Mouse (Mus musculus) intestine, embryonic 16.5 days (tissue): ENCODE measurements around the gene Klhdc1. TPM values are rescaled to one million over a fixed set of nuclear protein-coding genes. Genes with fewer than 3 reads are reported as not detected.

ENCODE experiments used
- ATAC-seq: fragments of 200-750 bp; cut with Nextera tagmentation; 2 replicates; pipeline ENCODE4 v1.8.0; 2017; ENCODE audit warnings: moderate TSS enrichment, moderate library complexity
- H3K27ac ChIP-seq: fragments of 300-500 bp; sonication (generic); 2 replicates; pipeline ENCODE4 v1.5.1; 2014; ENCODE audit warnings: mild to moderate bottlenecking, low read length
- H3K27me3 ChIP-seq: fragments of 300-500 bp; sonication (generic); replicated peaks from 2 replicates; pipeline ENCODE4 v1.6.1; 2014; ENCODE audit warnings: low read length, control low read depth, mixed read lengths; ENCODE audit not compliant: control insufficient read depth, insufficient read depth
- H3K36me3 ChIP-seq: fragments of 300-500 bp; sonication (generic); 2 replicates; pipeline ENCODE4 v1.6.1; 2014; ENCODE audit warnings: low read length, control low read depth; ENCODE audit not compliant: control insufficient read depth, insufficient read depth
- H3K4me1 ChIP-seq: fragments of 300-500 bp; sonication (generic); 2 replicates; pipeline ENCODE4 v1.6.1; 2014; ENCODE audit warnings: low read length, control low read depth, mixed read lengths; ENCODE audit not compliant: control insufficient read depth, insufficient read depth
- H3K4me2 ChIP-seq: fragments of 300-500 bp; sonication (generic); 2 replicates; pipeline ENCODE4 v1.6.1; 2014; ENCODE audit warnings: low read depth, low read length, control low read depth
- H3K4me3 ChIP-seq: fragments of 300-500 bp; sonication (generic); 2 replicates; pipeline ENCODE4 v1.5.1; 2014; ENCODE audit warnings: mild to moderate bottlenecking, low read length
- H3K9ac ChIP-seq: fragments of 300-500 bp; sonication (generic); 2 replicates; pipeline ENCODE4 v1.6.1; 2014; ENCODE audit warnings: low read depth, low read length
- H3K9me3 ChIP-seq: fragments of 300-500 bp; sonication (generic); 2 replicates; pipeline ENCODE4 v1.6.1; 2016; ENCODE audit warnings: low read length, control low read depth; ENCODE audit not compliant: control insufficient read depth
- WGBS: fragments of 180-500 bp; shearing (Covaris S2); extraction: QIAGEN DNeasy Blood & Tissue Kit; methylation state at CpG from one replicate; pipeline ENCODE4 v1.1.7; 2014; 5-methylcytosine and 5-hydroxymethylcytosine counted together
- polyA plus RNA-seq: library from polyadenylated mRNA; unstranded; fragments of >200 nt; fragmentation: Nextera tagmentation; extraction: Ambion mirVana; gene quantifications from 2 replicates; pipeline ENCODE4 v1.2.1, GENCODE M21; 2015

Klhdc1 gene
- polyA plus RNA-seq, 1 experiment from 2014 or later, result 5.2 TPM

DNA sequence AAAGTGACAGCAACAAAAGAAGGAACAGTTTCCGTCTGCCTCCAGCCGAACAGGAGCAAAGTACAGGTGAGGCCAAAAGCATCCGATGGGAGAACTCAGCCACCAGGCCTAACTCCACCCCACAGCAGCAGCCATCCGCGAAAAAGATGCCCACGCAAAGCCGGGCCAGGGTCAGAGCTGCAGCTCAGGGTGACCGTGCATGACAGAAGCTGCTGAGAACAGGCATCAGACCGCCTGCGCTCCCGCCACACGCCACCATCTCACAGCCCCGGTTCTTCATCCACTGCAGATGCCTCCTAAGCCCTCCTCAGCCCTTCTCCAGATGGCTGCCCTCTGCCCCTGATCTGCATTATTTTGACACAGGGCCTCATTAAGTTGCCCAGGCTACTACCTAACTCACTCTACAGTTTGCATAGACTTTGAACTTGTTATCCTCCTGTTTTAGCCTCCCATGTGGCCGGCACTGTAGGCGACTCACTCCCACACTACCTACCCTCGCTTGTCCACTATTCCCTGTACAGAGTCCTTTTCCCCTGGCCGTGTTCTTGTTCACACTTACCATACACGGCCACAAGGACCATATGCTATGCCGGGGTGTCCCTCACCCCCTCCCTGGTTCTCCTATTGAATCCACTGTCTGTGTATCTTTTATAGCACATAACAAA, 20.2 kb upstream of the Klhdc1 start:
- H3K36me3 ChIP-seq, result peaks cover 11% of the 10 kb centered on the region
- no peak overlapping the region for H3K9ac ChIP-seq
- no peak overlapping the region for H3K27ac ChIP-seq
- H3K4me2 ChIP-seq, result no peak overlapping the region
- H3K27me3 ChIP-seq, result no peaks in the 10 kb centered on the region
- no peaks in the 10 kb centered on the region for H3K4me1 ChIP-seq
- no peak; the same call in 1 of the 2 replicates for ATAC-seq
- 91% methylated on average over 19 of the region's 19 CpGs for WGBS
- no peaks in the 10 kb centered on the region for H3K9me3 ChIP-seq
- H3K4me3 ChIP-seq, result no peak overlapping the region

DNA sequence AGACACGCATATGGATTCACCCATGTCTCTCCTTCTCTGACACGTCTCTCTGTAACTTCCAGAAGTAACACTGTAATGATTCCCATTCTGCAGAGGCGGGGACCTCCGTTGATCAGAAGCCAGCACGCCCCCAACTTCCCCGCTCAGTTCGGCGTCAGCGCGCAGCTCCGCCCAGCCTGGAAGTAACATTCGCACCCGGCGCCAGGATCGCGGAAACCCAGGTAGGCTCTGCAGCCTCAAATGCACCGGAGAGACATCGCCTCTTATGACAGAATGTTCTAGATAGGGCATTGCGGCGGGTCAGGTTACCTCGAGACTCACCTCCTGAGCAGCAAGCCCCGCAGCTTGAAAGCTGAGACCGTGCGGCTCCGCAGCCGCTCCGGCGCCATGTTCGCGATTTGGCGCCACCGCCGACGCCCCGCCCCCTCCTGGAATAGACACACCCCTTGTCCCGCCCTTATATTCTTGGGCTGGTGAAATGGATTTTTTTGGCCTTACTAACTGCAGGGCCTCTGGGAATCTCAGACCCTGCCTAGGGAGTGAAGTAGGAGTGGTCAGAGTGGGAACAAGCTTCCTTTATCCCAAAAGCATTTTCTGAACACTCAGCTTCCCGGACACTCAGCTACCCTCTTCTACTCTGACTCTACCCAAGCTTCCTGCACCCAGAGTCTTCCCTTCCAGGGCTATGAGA, 13.1 kb upstream of the Klhdc1 start, which contains the start of gene Pole2:
Gene Pole2 (minus strand): TSS at position 420 of the 691 bp plus-strand sequence.
- no peaks in the 10 kb centered on the region for H3K9me3 ChIP-seq
- 0 out of 2 replicates have a peak, but pooled peaks cover 3% of the 10 kb centered on the region for H3K4me1 ChIP-seq
- peak; percentile 98 for ATAC-seq
- H3K4me2 ChIP-seq, result peak within 1 kb of the TSS; percentile 44
- H3K36me3 ChIP-seq, result no peaks in the 10 kb centered on the region
- H3K4me3 ChIP-seq, result peak within 1 kb of the TSS; percentile 76
- H3K27me3 ChIP-seq, result no peaks in the 10 kb centered on the region
- WGBS, result under 1% methylated on average over 37 of the region's 37 CpGs
- peak within 1 kb of the TSS; percentile 90 for H3K27ac ChIP-seq
- H3K9ac ChIP-seq, result peak within 1 kb of the TSS; percentile 73

DNA sequence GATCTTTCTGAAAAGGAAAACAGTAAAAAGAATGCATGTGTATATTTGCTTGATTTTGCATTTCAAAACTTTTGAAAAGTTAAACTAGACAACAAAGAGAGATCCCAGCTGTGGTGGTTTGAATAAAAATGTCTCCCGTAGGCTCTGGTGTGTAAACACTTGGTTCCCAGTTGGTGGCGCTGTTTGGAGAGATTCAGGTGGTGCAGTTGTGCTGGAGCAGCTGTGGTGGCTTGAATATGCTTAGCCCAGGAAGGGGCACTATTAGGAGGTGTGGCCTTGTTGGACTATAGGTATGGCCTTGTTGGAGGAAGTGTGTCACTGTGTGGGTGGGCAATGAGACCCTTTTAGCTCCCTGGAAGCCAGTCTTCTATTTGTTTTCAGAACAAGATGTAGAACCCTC, 11.7 kb upstream of the Klhdc1 start:
- no peaks in the 10 kb centered on the region for H3K9me3 ChIP-seq
- H3K9ac ChIP-seq, result no peak overlapping the region
- no peak for ATAC-seq
- 73% methylated on average over 2 of the region's 2 CpGs for WGBS
- no peak overlapping the region for H3K4me2 ChIP-seq
- no peak overlapping the region for H3K4me3 ChIP-seq
- H3K36me3 ChIP-seq, result no peaks in the 10 kb centered on the region
- no peak overlapping the region for H3K27ac ChIP-seq
- H3K4me1 ChIP-seq, result 0 out of 2 replicates have a peak, but pooled peaks cover 3% of the 10 kb centered on the region
- H3K27me3 ChIP-seq, result no peaks in the 10 kb centered on the region

DNA sequence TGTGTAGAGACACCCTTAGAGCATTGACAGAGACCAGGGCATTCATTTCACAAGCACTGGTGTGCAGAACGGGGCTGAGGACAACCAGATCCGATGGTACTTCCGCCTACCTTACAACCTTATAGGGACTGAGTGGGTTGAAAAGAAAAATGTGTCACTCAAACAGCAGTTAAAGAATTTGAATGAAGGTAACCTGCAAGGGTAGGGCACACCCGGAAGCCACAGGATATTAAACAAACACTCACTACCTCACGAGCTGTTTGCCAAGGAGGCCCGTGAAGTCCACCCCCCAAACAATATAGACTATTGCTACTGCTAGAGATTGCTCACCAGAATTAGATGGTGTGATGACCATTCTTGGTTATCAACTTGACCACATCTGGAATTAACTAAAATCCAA, 5.2 kb upstream of the Klhdc1 start:
- no peaks in the 10 kb centered on the region for H3K4me1 ChIP-seq
- WGBS, result 73% methylated on average over 6 of the region's 6 CpGs
- H3K27ac ChIP-seq, result no peak overlapping the region
- H3K36me3 ChIP-seq, result no peaks in the 10 kb centered on the region
- H3K9me3 ChIP-seq, result no peaks in the 10 kb centered on the region
- no peak for ATAC-seq
- no peak overlapping the region for H3K9ac ChIP-seq
- no peaks in the 10 kb centered on the region for H3K27me3 ChIP-seq
- H3K4me3 ChIP-seq, result no peak overlapping the region
- H3K4me2 ChIP-seq, result no peak overlapping the region

DNA sequence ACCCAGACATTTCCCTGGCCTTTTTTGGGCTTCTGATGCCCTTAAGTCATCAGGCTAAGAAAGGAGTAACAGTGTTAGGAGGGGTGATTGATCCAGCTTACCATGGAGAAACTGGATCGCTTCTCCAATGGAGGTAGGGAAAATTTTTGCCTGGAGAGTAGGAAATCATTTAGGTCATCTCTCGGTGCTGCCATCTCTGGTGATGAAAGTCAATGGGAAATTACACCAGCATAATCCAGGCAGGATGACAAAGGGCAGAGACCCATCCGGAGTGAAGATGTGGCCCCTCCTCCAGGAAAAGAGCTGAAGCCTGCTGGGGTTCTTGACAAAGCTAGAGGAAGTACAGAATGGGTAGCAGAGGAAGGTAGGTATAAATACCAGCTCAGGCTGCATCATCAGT, 2.7 kb upstream of the Klhdc1 start:
- Histone ChIP-seq H3K9me3 (no peaks in the 10 kb centered on the region), H3K27ac (no peak overlapping the region), H3K9ac (no peak overlapping the region), H3K4me2 (no peak overlapping the region), H3K4me1 (no peaks in the 10 kb centered on the region), H3K4me3 (no peak overlapping the region), H3K36me3 (no peaks in the 10 kb centered on the region), H3K27me3 (no peaks in the 10 kb centered on the region)
- no peak for ATAC-seq
- WGBS, result 35% methylated on average over 3 of the region's 3 CpGs

DNA sequence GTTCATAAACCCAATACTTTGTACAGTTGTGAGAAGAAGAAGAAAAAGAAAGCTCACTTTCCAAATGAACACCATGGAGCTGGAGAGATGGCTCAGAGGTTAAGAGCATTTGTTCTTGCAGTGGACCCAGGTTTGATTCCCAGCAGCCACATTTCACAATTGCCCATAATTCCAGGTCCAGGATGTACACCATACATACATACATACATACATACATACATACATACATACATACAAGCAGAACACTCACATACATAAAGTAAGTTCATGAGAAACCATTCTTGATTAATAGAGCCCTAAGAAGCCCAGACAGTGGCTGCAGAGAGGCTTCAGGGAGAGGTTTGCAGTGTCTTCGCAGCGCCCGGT, 412 bp downstream of the Klhdc1 start:
- 0% methylated on average over 3 of the region's 3 CpGs for WGBS
- peak overlapping the region; percentile 68 for H3K27ac ChIP-seq
- ATAC-seq, result peak; percentile 8; the same call in 1 of the 2 replicates
- H3K27me3 ChIP-seq, result no peaks in the 10 kb centered on the region
- H3K4me3 ChIP-seq, result peak overlapping the region; percentile 85
- peak overlapping the region; percentile 89 for H3K9ac ChIP-seq
- H3K4me1 ChIP-seq, result no peaks in the 10 kb centered on the region
- H3K4me2 ChIP-seq, result peak overlapping the region; percentile 67
- no peaks in the 10 kb centered on the region for H3K36me3 ChIP-seq
- no peaks in the 10 kb centered on the region for H3K9me3 ChIP-seq

DNA sequence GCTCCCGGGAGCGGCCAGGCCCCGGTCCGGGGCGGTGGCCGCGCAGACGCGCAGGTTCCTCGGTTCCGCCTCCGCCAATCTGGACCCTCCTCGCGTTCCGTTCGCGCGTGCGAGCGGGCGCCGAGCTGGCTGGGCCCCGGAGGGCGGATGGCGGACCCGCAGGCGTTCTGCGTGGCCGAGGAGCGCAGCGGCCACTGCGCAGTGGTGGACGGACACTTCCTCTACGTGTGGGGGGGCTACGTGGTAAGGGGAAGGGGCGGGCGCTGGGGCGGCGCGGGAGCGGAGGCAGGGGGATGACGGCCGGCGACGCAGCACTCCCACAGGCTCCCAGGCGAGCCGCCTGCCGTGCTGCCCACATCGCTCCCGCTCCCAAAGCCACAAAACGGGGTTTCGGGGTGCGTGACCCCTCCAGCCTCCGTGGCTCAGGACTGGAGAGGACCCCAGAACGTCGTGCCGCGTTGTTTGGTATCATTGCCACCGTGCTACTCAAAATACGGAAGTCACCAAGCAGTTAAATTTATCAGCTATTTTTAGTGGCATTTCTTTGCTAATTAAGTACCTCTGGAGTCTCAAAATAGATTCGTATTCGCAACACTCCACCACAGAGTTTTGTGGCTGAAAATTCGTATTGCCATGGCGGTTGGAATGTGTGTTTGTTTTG, 925 bp downstream of the Klhdc1 start:
- no peaks in the 10 kb centered on the region for H3K36me3 ChIP-seq
- no peaks in the 10 kb centered on the region for H3K9me3 ChIP-seq
- peak overlapping the region; percentile 85 for H3K4me3 ChIP-seq
- no peaks in the 10 kb centered on the region for H3K4me1 ChIP-seq
- H3K27ac ChIP-seq, result peak overlapping the region; percentile 68
- WGBS, result 1% methylated on average over 63 of the region's 64 CpGs
- H3K4me2 ChIP-seq, result peak overlapping the region; percentile 67
- peak; percentile 94 for ATAC-seq
- no peaks in the 10 kb centered on the region for H3K27me3 ChIP-seq
- H3K9ac ChIP-seq, result peak overlapping the region; percentile 89

DNA sequence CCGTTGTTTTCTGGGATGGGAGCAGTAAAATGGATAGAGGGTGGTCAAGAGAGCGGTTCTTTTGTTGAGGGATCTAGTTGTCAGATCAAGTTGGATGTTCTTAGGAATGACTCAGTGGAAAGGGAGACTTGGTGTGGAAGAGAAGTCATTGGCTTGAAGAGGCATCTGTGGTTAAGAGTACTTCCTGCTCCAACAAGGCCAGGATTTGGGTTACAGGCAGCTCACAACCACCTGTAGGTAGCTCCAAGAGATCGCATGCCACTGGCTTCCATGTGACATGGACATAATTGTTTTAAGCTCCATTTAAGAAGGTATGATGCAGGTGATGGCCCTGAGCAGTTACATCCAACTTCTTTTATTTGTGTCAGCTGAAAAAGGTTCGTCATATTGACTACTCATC, 8.8 kb downstream of the Klhdc1 start:
- Histone ChIP-seq H3K9ac (no peak overlapping the region), H3K4me2 (no peak overlapping the region), H3K27me3 (no peaks in the 10 kb centered on the region), H3K27ac (no peak overlapping the region), H3K36me3 (no peaks in the 10 kb centered on the region), H3K9me3 (no peaks in the 10 kb centered on the region), H3K4me1 (no peaks in the 10 kb centered on the region), H3K4me3 (no peak overlapping the region)
- 80% methylated on average over 4 of the region's 4 CpGs for WGBS
- no peak for ATAC-seq

DNA sequence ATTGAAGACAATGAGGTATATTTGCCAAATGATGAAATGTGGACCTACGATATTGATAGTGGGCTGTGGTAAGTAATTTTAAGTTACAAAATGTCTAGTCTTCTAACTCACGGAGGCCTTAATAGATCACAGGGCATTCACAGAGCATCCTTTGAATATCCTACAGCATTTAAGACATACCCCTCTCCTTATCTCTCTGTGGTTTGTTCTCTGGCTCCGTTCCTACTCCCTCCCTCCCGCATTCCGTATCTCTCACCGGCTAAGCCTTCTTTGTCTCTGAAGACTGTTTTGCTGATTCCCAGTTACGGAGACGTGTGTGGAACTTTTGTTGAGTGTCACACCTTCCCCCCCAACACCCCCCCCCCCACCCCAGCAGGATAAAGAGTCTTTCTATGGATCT, 9.8 kb downstream of the Klhdc1 start:
- no peak overlapping the region for H3K9ac ChIP-seq
- H3K27me3 ChIP-seq, result no peaks in the 10 kb centered on the region
- ATAC-seq, result no peak
- no peak overlapping the region for H3K4me2 ChIP-seq
- no peak overlapping the region for H3K27ac ChIP-seq
- 84% methylated on average over 8 of the region's 8 CpGs for WGBS
- H3K4me3 ChIP-seq, result no peak overlapping the region
- no peaks in the 10 kb centered on the region for H3K36me3 ChIP-seq
- no peaks in the 10 kb centered on the region for H3K4me1 ChIP-seq
- no peaks in the 10 kb centered on the region for H3K9me3 ChIP-seq
